Mouse (Mus musculus) megakaryocyte, adult 5-6 weeks (primary cell): ENCODE measurements around the gene Ell2. TPM values are rescaled to one million over a fixed set of nuclear protein-coding genes. Genes with fewer than 3 reads are reported as not detected.

Experiments
- ATAC-seq: 2 replicates; pipeline ENCODE4 v1.8.0; 2016; ENCODE audit warnings: mild to moderate bottlenecking, inconsistent platforms; ENCODE audit not compliant: poor library complexity, severe bottlenecking
- total RNA-seq, 2 experiments: library from RNA; stranded (forward) in 1 of 2; stranded (reverse) in 1 of 2; fragments of 153-499, 151-499 nt in 1 of 2; fragments of 221-1000, 200-1000 nt in 1 of 2; gene quantifications; 2 replicates each; pipeline versions ENCODE4 v1.2.3 to v1.2.4; 2015 to 2017

The Ell2 gene
- total RNA-seq, 2 experiments from 2014 or later = 7.7 to 12.2 TPM

- no peak for ATAC-seq
These were observed 24.2 kb downstream of the Ell2 start for GRCm38 (mm10) chr13:75730717-75731116.

- peak; percentile 35; the same call in 1 of the 2 replicates for ATAC-seq
These were observed 27.1 kb downstream of the Ell2 start for GRCm38 (mm10) chr13:75733594-75734161.

DNA sequence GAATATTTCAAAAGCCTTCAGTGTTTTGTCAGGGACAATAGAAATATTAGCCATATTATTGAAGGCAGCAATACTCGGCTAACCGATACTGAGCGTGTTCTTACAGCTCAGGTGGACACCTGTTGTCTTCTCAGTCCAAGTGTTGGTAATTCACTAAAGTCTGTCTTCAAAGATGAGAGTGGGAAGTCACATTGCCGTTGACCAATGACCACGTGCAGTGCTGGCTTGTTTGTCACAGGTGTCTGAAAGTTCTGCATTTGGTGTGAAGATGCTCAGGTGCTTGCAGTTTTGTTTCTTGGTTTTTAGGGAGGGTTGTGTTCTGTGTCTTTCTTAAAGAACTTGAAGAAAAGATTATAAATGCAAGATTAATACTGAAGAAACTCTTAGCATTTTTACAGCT is 27.7 kb downstream of the Ell2 start:
- ATAC-seq = no peak

- ATAC-seq = no peak
These were observed 29.0 kb downstream of the Ell2 start for GRCm38 (mm10) chr13:75735606-75736005.

DNA sequence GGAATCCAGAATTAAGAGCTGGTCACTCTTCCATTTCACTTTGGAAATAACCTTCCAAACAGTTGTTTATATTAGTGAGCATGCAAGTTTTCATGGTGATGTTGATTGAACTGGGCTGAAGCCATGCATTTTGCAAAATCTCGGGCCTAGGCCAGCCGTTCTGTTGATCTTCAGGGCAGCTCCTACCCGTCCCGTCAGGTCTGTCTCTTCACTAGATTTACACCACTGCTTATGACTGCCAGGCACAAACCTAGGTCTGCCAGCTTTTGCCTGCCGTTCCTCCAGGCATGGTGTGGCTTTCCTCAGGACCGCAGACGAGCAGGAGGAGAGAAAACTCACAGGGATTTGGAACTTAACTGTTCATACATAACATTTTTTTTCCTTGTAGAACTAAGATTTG is 31.4 kb downstream of the Ell2 start:
- ATAC-seq = no peak

DNA sequence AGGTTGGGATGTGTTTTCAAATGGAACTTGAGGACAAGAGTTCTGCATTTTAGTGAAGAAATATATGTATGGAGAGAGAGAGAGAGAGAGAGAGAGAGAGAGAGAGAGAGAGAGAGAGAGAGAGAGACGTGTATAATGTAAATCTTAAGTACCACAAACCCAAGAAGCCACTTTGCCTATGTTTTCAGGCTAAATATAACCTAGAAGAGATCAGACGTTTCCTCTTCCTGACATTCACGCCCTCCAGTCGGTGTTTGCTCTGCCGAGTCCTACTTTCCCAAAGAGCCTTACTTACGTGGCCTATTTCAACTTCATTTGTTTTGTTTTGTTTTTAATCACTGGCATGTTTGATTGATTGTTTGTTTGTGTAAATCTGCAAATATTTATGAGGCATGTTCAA is 32.0 kb downstream of the Ell2 start:
- no peak for ATAC-seq

GRCm38 (mm10) chr13:75738957-75739356 is 32.4 kb downstream of the Ell2 start:
- ATAC-seq = peak; percentile 53

- ATAC-seq = no peak
These were observed 33.5 kb downstream of the Ell2 start for GRCm38 (mm10) chr13:75740018-75740417.

- ATAC-seq = no peak
These were observed 34.6 kb downstream of the Ell2 start for GRCm38 (mm10) chr13:75741119-75741518.

GRCm38 (mm10) chr13:75741736-75742729 is 35.5 kb downstream of the Ell2 start:
- 0 out of 2 replicates have a peak, but pooled peaks have one; percentile 31 for ATAC-seq

- ATAC-seq = no peak
These were observed 36.4 kb downstream of the Ell2 start for GRCm38 (mm10) chr13:75742970-75743369.

GRCm38 (mm10) chr13:75744065-75744464 is 37.5 kb downstream of the Ell2 start:
- ATAC-seq = peak; percentile 38

- no peak for ATAC-seq
These were observed 38.8 kb downstream of the Ell2 start for GRCm38 (mm10) chr13:75745328-75745727.

DNA sequence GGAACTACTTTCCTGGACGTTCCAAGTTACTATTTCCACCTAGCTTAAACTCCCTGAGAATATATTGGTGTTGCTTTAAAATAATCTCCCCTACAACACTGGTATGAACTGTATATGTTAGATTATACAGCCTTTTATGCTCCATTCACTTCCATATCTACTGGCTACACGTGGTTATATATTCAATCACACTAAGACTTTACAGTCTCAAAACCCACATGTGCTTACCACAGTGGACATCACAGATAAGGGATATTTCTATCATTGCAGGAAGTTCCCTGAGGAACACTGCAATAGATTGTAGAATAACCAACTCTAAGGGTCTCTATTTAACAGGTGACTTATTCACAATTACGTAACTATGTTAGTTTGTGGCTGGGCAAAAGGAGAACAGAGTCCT is 40.7 kb downstream of the Ell2 start:
- 0 out of 2 replicates have a peak, but pooled peaks have one; percentile 16 for ATAC-seq

DNA sequence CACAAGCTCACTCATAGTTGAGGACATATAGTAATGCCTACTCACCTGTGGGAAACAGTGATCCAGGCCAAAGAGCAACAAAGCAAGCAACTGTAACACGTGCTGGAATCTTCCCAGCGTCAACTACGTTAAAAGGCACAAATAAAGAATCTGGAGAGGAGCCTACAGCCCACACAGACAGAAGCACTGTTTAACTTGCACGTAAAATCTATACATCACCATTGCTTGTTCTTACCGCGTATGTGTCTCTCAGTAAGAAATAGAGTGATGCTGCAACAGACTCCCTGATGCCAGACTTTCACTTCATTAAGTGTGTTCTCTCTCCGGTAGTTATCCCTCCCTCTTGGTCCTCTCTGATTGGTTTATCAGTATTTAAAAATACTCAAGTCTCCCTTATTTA is 42.1 kb downstream of the Ell2 start:
- ATAC-seq = no peak

DNA sequence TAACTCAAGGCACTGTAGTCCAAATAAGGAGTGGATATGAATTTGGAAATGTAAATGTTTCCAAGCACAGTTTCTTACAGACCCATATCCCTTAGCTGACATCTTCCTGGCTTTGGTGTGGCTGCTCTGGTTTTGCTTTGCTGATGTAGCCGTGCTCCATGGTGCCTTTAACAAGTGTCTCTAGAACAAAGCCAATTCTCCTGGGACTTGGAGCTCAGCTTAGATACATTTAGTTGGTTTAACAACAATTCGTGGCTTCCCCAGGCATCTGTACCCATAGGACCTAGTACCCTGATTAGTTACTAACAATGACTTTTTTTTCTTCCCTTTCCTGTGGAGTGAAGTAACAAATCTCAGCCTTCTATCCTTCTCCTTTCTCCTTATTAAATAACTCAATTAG is 44.2 kb downstream of the Ell2 start:
- no peak for ATAC-seq

DNA sequence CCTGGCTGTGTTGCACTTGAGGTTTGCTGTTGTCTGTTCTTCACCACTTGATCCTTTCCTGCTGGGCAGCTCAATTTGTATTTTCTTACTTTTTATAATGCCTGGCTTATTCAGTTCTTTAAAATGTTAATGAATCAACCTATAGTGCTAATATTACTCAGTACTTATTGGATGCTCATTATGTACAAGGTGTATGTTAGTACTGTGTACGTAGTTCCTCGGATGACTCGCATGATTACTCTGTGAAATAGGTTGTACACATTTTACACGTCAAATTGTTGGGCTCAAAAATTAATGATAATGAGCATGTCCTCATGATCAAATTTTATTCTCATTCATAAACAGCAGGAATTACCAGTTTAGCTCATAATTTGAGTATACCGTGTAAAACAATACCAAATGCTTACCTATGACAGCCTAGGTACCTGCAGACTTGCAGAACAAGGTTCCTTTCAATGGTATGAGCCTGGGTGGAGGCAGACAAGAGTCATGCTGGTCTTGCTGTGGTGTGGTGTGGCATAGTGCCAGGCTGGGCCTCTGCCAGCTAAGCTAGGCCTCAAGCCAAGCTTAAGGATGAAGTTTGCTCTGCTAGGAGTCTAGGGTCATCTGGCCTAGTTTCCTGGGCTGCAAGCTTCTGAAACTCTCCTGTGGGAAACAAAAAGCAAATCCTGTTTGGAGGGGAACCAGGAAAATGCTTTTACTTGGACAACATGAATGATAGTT is 45.8 kb downstream of the Ell2 start:
- ATAC-seq = peak; percentile 32; the same call in 1 of the 2 replicates

- no peak for ATAC-seq
These were observed 47.8 kb downstream of the Ell2 start for GRCm38 (mm10) chr13:75754398-75754797.

DNA sequence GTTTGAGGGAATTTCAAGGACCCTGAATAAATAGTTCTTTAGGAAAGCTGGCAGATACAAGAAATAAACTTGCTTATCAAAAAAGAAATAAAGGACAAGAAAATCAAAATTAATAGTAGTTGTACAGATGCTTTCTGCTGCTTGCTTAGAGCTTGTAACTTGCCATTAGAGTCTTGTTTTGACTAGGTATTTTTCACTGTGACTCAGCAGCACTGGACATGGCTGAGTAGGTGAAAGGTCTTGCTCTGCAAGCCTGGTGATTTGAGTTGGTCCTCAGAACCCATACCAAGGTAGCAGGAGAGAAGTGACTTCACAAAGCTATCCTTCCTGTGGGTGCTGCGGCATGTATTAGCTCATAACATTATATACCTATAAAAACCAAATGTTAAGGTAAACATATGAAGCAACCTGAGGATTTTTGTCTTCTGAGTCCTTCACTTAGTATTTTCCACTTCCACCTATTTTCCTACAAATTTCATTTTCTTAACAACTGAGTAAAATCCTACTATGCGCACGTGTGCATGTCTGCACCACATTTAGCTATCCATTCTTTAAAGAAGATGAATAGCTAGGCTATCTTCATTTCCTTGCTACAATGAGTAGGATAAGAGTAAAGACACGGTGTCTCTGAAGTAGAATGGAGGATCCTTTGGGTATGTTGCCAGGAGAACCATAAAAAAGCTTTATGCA is 54.4 kb downstream of the Ell2 start:
- no peak for ATAC-seq

DNA sequence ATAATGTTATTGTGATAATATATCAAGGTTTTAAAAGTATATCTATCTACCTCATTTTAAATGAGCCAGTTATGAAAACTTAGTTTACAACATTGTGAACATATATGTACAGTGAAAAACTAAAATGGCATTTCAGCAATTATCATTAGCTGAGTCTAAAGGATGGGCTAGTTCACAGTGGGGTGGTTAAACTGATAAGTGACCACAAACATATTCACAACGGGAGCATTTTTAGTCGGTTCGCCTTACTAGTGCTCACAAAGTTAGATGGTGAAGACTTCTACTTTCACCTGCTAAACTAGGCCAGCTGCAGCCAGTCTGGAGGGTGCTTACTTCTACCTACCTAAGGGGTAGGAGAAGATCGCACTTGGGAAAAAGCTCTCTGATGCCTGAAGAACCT is 56.2 kb downstream of the Ell2 start:
- ATAC-seq = no peak

DNA sequence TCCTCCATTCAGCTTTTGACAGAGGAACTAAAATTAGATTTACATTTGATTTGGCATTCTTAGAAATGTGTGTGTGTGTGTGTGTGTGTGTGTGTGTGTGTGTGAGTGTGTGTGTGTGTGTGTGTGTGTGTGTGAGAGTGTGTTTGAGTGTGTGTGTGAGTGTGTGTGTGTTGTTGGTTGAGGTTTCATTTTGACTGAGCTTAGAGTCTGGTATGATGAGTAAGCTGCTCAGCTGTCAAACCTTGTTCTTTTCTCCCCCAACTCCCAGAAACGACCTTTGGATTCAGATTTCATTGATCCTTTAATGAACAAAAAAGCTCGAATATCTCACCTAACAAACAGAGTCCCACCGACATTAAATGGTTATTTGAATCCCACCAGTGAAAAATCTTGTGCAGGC is 56.7 kb downstream of the Ell2 start:
- no peak for ATAC-seq
